Mouse (Mus musculus): ENCODE measurements around the gene Msi2.

- TF ChIP-seq CTCF (IDR thresholded peaks at IDR 0.05; ENCODE audit: insufficient read depth, low read depth, low read length) (no peak), POLR2A (IDR thresholded peaks at IDR 0.05; ENCODE audit: insufficient read depth, low read depth, low read length) (no peak)
Observed at GRCm38 (mm10) chr11:88443291-88443690, 275.0 kb downstream of the Msi2 start.

Data from olfactory bulb, adult 2 months (tissue).